Mouse (Mus musculus) G1E (cell line): ENCODE data around the gene Spout1. TPM values are rescaled to one million over a fixed set of nuclear protein-coding genes. Genes with fewer than 3 reads are reported as not detected.

Source experiments
- ATAC-seq: 2 replicates; pipeline ENCODE4 v1.8.0; 2016; ENCODE audit warnings: mild to moderate bottlenecking; ENCODE audit not compliant: insufficient number of reproducible peaks, poor library complexity, low FRiP score, severe bottlenecking; ENCODE audit errors: extremely low read depth
- DNase-seq: peaks from one replicate; pipeline ENCODE4 v3.0.0; 2012; ENCODE audit warnings: low spot score
- H3K27me3 ChIP-seq: 2 replicates; pipeline ENCODE4 v1.6.1; 2012; ENCODE audit warnings: mild to moderate bottlenecking, low read length, inconsistent platforms; ENCODE audit not compliant: insufficient read depth
- H3K36me3 ChIP-seq: replicated peaks from 2 replicates; pipeline ENCODE3; 2012; ENCODE audit warnings: mild to moderate bottlenecking, inconsistent platforms
- H3K4me1 ChIP-seq: 2 replicates; pipeline ENCODE4 v1.6.1; 2012; ENCODE audit warnings: low read depth, low read length, inconsistent platforms, mixed read lengths; ENCODE audit not compliant: insufficient read depth
- H3K4me3 ChIP-seq: 2 replicates; pipeline ENCODE4 v1.5.1; 2012; ENCODE audit warnings: low read depth, mild to moderate bottlenecking, inconsistent platforms, low read length, moderate library complexity, mixed read lengths
- H3K9me3 ChIP-seq: replicated peaks from 2 replicates; pipeline ENCODE4 v1.6.1; 2012; ENCODE audit warnings: inconsistent platforms
- CTCF ChIP-seq: IDR thresholded peaks from 2 replicates; pipeline ENCODE4 v1.5.1; 2012; ENCODE audit warnings: low read depth, low read length, inconsistent platforms, mixed read lengths
- GATA1 ChIP-seq: IDR thresholded peaks from 2 replicates; pipeline ENCODE4 v1.6.1; 2012; ENCODE audit warnings: borderline replicate concordance, low read length, inconsistent platforms, mixed read lengths
- GATA2 ChIP-seq: IDR thresholded peaks from 2 replicates; pipeline ENCODE4 v1.6.1; 2012; ENCODE audit warnings: low read depth, low read length, inconsistent platforms, borderline replicate concordance
- POLR2AphosphoS5 ChIP-seq: IDR thresholded peaks from 2 replicates; pipeline ENCODE4 v1.6.1; 2012; ENCODE audit warnings: low read depth, low read length, inconsistent platforms; ENCODE audit not compliant: insufficient replicate concordance
- TAL1 ChIP-seq: conservative IDR thresholded peaks from 2 replicates; pipeline ENCODE4 v1.6.1; 2012; ENCODE audit warnings: low read depth, low read length, inconsistent platforms, mixed read lengths
- polyA plus RNA-seq: library from polyadenylated mRNA; stranded (reverse); fragments of >175 nt; gene quantifications from 2 replicates; pipeline ENCODE4 v1.2.3, GENCODE M21; 2012
- total RNA-seq, 2 experiments: library from RNA; stranded (forward) in 1 of 2; stranded (reverse) in 1 of 2; fragments of 200-1000 nt in 1 of 2; fragments of >200 nt in 1 of 2; fragmentation: Nextera tagmentation in 1 of 2; gene quantifications; 2 replicates each; pipeline ENCODE4 v1.2.3; 2014 to 2017

Gene Spout1
- 20.3 and 24.2 TPM in 2 replicates for total RNA-seq (2014; fragmentation: Nextera tagmentation)
- total RNA-seq (2017), result 24.6 and 27.0 TPM in 2 replicates
- 51.3 and 57.0 TPM in 2 replicates for polyA plus RNA-seq

GRCm38 (mm10) chr2:30177700-30178675 lies at the start of gene Spout1:
Gene Spout1, minus strand, starts transcription at chr2:30178459.
- peaks cover 45% of the 10 kb centered on the region for H3K36me3 ChIP-seq
- H3K4me1 ChIP-seq, result peaks cover 52% of the 10 kb centered on the region
- DNase-seq (peak; percentile 78), ATAC-seq (peak; percentile 95)
- peaks cover 7% of the 10 kb centered on the region for H3K9me3 ChIP-seq
- H3K27me3 ChIP-seq, result peaks cover 2% of the 10 kb centered on the region; the same call in 1 of the 2 replicates
- TF ChIP-seq GATA2 (no peak), TAL1 (no peak), CTCF (no peak), POLR2AphosphoS5 (no peak), GATA1 (no peak)
- peak within 1 kb of the TSS; percentile 82 for H3K4me3 ChIP-seq

DNA sequence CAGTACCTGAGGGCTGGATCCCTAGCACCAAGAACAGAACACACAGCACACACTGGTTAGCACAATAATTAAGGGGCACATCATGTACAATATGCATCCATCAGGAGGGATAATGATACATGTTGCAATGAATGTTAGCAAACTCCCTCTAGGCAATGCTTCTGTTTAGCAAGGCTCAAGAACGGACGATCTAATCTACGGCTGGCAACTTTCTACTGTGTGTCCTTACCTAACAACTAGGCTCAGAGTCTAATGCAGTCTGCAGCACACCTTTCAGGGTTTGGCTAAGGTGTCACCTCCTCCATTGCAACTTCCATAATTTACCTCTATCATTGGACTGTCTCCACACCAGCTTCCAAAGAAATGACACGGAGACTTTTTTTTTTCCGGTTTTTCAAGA lies 38.0 kb upstream of the Spout1 start:
- no peak for ATAC-seq

DNA sequence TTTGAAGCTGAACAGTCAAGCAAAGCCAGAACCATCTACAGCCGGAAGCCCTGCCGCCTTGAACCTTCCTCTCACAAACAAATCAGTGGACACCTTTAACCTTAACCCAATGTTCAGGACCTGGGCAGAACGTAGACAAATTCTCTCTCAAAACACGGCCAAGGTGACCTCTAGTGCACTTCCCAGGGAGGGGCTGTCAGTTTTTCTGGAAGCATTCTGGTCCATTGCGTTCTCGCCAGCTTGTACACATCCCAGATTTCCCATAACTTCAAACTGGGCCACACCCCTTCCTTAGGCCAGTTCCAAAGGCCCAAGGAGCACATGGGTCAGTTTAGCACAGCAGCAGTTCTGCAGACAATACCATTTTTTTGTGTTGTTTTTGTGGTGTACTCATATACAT lies 37.2 kb upstream of the Spout1 start:
- 0 out of 2 replicates have a peak, but pooled peaks cover 3% of the 10 kb centered on the region for H3K9me3 ChIP-seq
- H3K4me1 ChIP-seq, result no peaks in the 10 kb centered on the region
- H3K27me3 ChIP-seq, result peaks cover 12% of the 10 kb centered on the region
- H3K36me3 ChIP-seq, result no peaks in the 10 kb centered on the region
- TF ChIP-seq GATA2 (no peak), POLR2AphosphoS5 (no peak), GATA1 (no peak), TAL1 (no peak), CTCF (no peak)
- ATAC-seq (no peak), DNase-seq (no peak)
- H3K4me3 ChIP-seq, result no peak overlapping the region

More for the DNA sequence above, 38.0 kb upstream of the Spout1 start:
- TF ChIP-seq TAL1 (no peak), GATA1 (no peak), GATA2 (no peak), CTCF (no peak), POLR2AphosphoS5 (no peak)
- no peak for DNase-seq
- Histone ChIP-seq H3K9me3 (0 out of 2 replicates have a peak, but pooled peaks cover 3% of the 10 kb centered on the region), H3K36me3 (no peaks in the 10 kb centered on the region), H3K4me1 (no peaks in the 10 kb centered on the region), H3K27me3 (peaks cover 9% of the 10 kb centered on the region), H3K4me3 (no peak overlapping the region)

DNA sequence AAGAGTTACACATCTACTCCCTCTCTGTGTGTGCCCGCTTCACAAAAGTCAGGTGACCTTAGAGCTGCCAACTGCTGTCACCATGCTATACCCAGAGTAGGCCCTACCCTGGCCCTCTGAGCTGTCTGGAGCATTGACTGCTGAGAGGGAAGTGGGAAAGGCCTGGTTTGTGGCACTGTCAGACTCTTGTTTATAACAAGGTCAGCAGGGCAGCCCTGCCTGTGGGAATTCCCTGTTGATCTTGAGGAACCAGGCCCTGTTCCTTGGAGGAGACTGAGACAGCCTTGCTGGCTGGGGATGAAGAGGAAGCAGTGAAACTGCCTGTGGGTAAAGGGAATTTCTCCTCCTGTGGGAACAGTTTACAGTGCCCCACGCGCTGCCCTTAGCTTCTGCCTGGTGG lies 36.5 kb upstream of the Spout1 start:
- H3K4me1 ChIP-seq, result no peaks in the 10 kb centered on the region
- ATAC-seq, result no peak

DNA sequence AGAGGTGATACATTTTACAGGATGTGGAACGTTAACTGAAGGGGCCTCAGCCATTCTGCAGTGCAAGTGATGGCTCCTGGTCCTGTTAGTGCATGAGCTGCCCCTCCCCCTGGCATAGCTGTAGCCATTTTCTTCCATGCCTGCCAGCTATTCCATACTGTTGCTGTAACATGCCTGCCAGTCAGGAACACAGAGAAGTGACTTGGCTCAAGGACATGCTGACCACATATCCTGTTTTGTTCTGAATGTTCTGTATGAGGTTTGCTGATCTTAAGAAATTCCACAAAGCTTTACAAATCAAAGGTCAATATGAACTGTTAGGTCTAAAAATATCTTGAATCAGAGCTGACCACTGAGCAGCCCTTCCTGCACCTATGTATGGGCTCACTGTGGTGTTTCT lies 34.7 kb upstream of the Spout1 start:
- Histone ChIP-seq H3K4me3 (no peak overlapping the region), H3K27me3 (peaks cover 13% of the 10 kb centered on the region), H3K36me3 (peaks cover 3% of the 10 kb centered on the region), H3K4me1 (no peaks in the 10 kb centered on the region), H3K9me3 (0 out of 2 replicates have a peak, but pooled peaks cover 3% of the 10 kb centered on the region)
- DNase-seq (no peak), ATAC-seq (no peak)
- no peak for TF ChIP-seq TAL1
- no peak for TF ChIP-seq GATA2
- TF ChIP-seq GATA1, result no peak
- TF ChIP-seq CTCF, result no peak
- TF ChIP-seq POLR2AphosphoS5, result no peak

More for the DNA sequence above, 36.5 kb upstream of the Spout1 start:
- H3K27me3 ChIP-seq, result peaks cover 13% of the 10 kb centered on the region
- no peak for DNase-seq
- TF ChIP-seq POLR2AphosphoS5 (no peak), GATA1 (no peak), TAL1 (no peak), CTCF (no peak), GATA2 (no peak)
- H3K9me3 ChIP-seq, result 0 out of 2 replicates have a peak, but pooled peaks cover 3% of the 10 kb centered on the region
- H3K4me3 ChIP-seq, result no peak overlapping the region
- no peaks in the 10 kb centered on the region for H3K36me3 ChIP-seq

- TF ChIP-seq GATA2 (no peak), TAL1 (no peak), POLR2AphosphoS5 (no peak), GATA1 (no peak), CTCF (no peak)
- H3K4me1 ChIP-seq, result peaks cover 3% of the 10 kb centered on the region; the same call in 1 of the 2 replicates
- ATAC-seq (no peak), DNase-seq (no peak)
- H3K27me3 ChIP-seq, result peaks cover 13% of the 10 kb centered on the region
- H3K9me3 ChIP-seq, result no peaks in the 10 kb centered on the region
- no peak overlapping the region for H3K4me3 ChIP-seq
- H3K36me3 ChIP-seq, result peaks cover 4% of the 10 kb centered on the region
These were observed 33.9 kb upstream of the Spout1 start for GRCm38 (mm10) chr2:30212169-30212545.
